Mouse (Mus musculus) thymus, adult 2 months (tissue): ENCODE measurements around the gene Il2rb.

ENCODE experiments used
- CTCF ChIP-seq: fragments of 200-500 bp; IDR thresholded peaks from 2 replicates; pipeline ENCODE4 v1.5.1; 2012; ENCODE audit warnings: mild to moderate bottlenecking, control low read depth, low read length, moderate library complexity, borderline replicate concordance; ENCODE audit not compliant: control insufficient read depth, poor library complexity, insufficient read depth; ENCODE audit errors: extremely low read depth
- POLR2A ChIP-seq: fragments of 200-500 bp; IDR thresholded peaks from 2 replicates; pipeline ENCODE4 v1.6.1; 2012; ENCODE audit warnings: mild to moderate bottlenecking, low read length, control low read depth, moderate library complexity; ENCODE audit not compliant: control insufficient read depth, poor library complexity, insufficient read depth; ENCODE audit errors: extremely low read depth

GRCm38 (mm10) chr15:78430874-78431273 lies 64.2 kb downstream of the Il2rb start:
- TF ChIP-seq POLR2A (no peak), CTCF (no peak)
